Mouse (Mus musculus): ENCODE measurements around the gene Cers6. TPM values are rescaled to one million over a fixed set of nuclear protein-coding genes. Genes with fewer than 3 reads are reported as not detected.

The Cers6 gene
- polyA plus RNA-seq, 1 experiment: 10.3 TPM

- Histone ChIP-seq H3K79me2 (ENCODE audit: control insufficient read depth, insufficient read depth) (no peaks in the 10 kb centered on the region), H3ac (ENCODE audit: control insufficient read depth, insufficient read length, low read depth) (no peak overlapping the region), H3K4me3 (ENCODE audit: insufficient read depth, poor library complexity, severe bottlenecking) (no peak overlapping the region), H3K36me3 (ENCODE audit: control insufficient read depth, insufficient read depth) (no peaks in the 10 kb centered on the region), H3K79me3 (ENCODE audit: low read depth) (no peaks in the 10 kb centered on the region), H3K27me3 (ENCODE audit: control insufficient read depth, insufficient read depth, insufficient read length) (no peaks in the 10 kb centered on the region)
- TF ChIP-seq MYOD1 (IDR thresholded peaks at IDR 0.05; ENCODE audit: control insufficient read depth, insufficient read length, low read depth) (no peak), MYOG (IDR thresholded peaks at IDR 0.05; ENCODE audit: control insufficient read depth, extremely low read depth, insufficient read length) (no peak), MAX (IDR thresholded peaks at IDR 0.05) (no peak), FOSL1 (IDR thresholded peaks at IDR 0.05; ENCODE audit: insufficient read depth, low read length, poor library complexity, severe bottlenecking) (no peak)
Measured at GRCm38 (mm10) chr2:69140215-69140614, 279.0 kb downstream of the Cers6 start.

GRCm38 (mm10) chr2:69140816-69141215 lies 279.6 kb downstream of the Cers6 start:
- Histone ChIP-seq H3K4me3 (ENCODE audit: insufficient read depth, poor library complexity, severe bottlenecking) (no peak overlapping the region), H3K36me3 (ENCODE audit: control insufficient read depth, insufficient read depth) (no peaks in the 10 kb centered on the region), H3K27me3 (ENCODE audit: control insufficient read depth, insufficient read depth, insufficient read length) (no peaks in the 10 kb centered on the region), H3ac (ENCODE audit: control insufficient read depth, insufficient read length, low read depth) (no peak overlapping the region), H3K79me3 (ENCODE audit: low read depth) (no peaks in the 10 kb centered on the region), H3K79me2 (ENCODE audit: control insufficient read depth, insufficient read depth) (no peaks in the 10 kb centered on the region)
- TF ChIP-seq MYOD1 (IDR thresholded peaks at IDR 0.05; ENCODE audit: control insufficient read depth, insufficient read length, low read depth) (no peak), MYOG (IDR thresholded peaks at IDR 0.05; ENCODE audit: control insufficient read depth, extremely low read depth, insufficient read length) (no peak), MAX (IDR thresholded peaks at IDR 0.05) (no peak), CTCF (IDR thresholded peaks at IDR 0.05; ENCODE audit: control insufficient read depth, insufficient read depth, insufficient read length) (no peak), USF1 (IDR thresholded peaks at IDR 0.05; ENCODE audit: low read depth) (no peak), FOSL1 (IDR thresholded peaks at IDR 0.05; ENCODE audit: insufficient read depth, low read length, poor library complexity, severe bottlenecking) (no peak), CEBPB (IDR thresholded peaks at IDR 0.05; ENCODE audit: low read depth) (no peak)

GRCm38 (mm10) chr2:69148691-69149090 lies 287.4 kb downstream of the Cers6 start:
- no peaks in the 10 kb centered on the region for H3K36me3 ChIP-seq (ENCODE audit: control insufficient read depth, insufficient read depth)
- H3K4me3 ChIP-seq (ENCODE audit: insufficient read depth, poor library complexity, severe bottlenecking): no peak overlapping the region
- no peak overlapping the region for H3ac ChIP-seq (ENCODE audit: control insufficient read depth, insufficient read length, low read depth)
- no peaks in the 10 kb centered on the region for H3K27me3 ChIP-seq (ENCODE audit: control insufficient read depth, insufficient read depth, insufficient read length)
- no peak for TF ChIP-seq CTCF (IDR thresholded peaks at IDR 0.05; ENCODE audit: control insufficient read depth, insufficient read depth, insufficient read length)
- TF ChIP-seq FOSL1 (IDR thresholded peaks at IDR 0.05; ENCODE audit: insufficient read depth, low read length, poor library complexity, severe bottlenecking): no peak
- no peak for TF ChIP-seq MYOD1 (IDR thresholded peaks at IDR 0.05; ENCODE audit: control insufficient read depth, insufficient read length, low read depth)
- no peak for TF ChIP-seq MYOG (IDR thresholded peaks at IDR 0.05; ENCODE audit: control insufficient read depth, extremely low read depth, insufficient read length)
- TF ChIP-seq USF1 (IDR thresholded peaks at IDR 0.05; ENCODE audit: low read depth): no peak
- TF ChIP-seq CEBPB (IDR thresholded peaks at IDR 0.05; ENCODE audit: low read depth): no peak
- TF ChIP-seq MAX (IDR thresholded peaks at IDR 0.05): no peak
- no peaks in the 10 kb centered on the region for H3K79me2 ChIP-seq (ENCODE audit: control insufficient read depth, insufficient read depth)
- H3K79me3 ChIP-seq (ENCODE audit: low read depth): no peaks in the 10 kb centered on the region

- H3K79me3 ChIP-seq (ENCODE audit: low read depth): no peaks in the 10 kb centered on the region
- H3K79me2 ChIP-seq (ENCODE audit: control insufficient read depth, insufficient read depth): no peaks in the 10 kb centered on the region
- no peaks in the 10 kb centered on the region for H3K27me3 ChIP-seq (ENCODE audit: control insufficient read depth, insufficient read depth, insufficient read length)
- no peak overlapping the region for H3ac ChIP-seq (ENCODE audit: control insufficient read depth, insufficient read length, low read depth)
- no peaks in the 10 kb centered on the region for H3K36me3 ChIP-seq (ENCODE audit: control insufficient read depth, insufficient read depth)
- no peak overlapping the region for H3K4me3 ChIP-seq (ENCODE audit: insufficient read depth, poor library complexity, severe bottlenecking)
- TF ChIP-seq MYOD1 (IDR thresholded peaks at IDR 0.05; ENCODE audit: control insufficient read depth, insufficient read length, low read depth) (no peak), USF1 (IDR thresholded peaks at IDR 0.05; ENCODE audit: low read depth) (no peak), FOSL1 (IDR thresholded peaks at IDR 0.05; ENCODE audit: insufficient read depth, low read length, poor library complexity, severe bottlenecking) (no peak), CEBPB (IDR thresholded peaks at IDR 0.05; ENCODE audit: low read depth) (no peak), MAX (IDR thresholded peaks at IDR 0.05) (no peak), CTCF (IDR thresholded peaks at IDR 0.05; ENCODE audit: control insufficient read depth, insufficient read depth, insufficient read length) (no peak), MYOG (IDR thresholded peaks at IDR 0.05; ENCODE audit: control insufficient read depth, extremely low read depth, insufficient read length) (no peak)
Measured at GRCm38 (mm10) chr2:69149154-69149553, 287.9 kb downstream of the Cers6 start.

- TF ChIP-seq USF1 (IDR thresholded peaks at IDR 0.05; ENCODE audit: low read depth): no peak
- TF ChIP-seq MAX (IDR thresholded peaks at IDR 0.05): no peak
- no peak for TF ChIP-seq CEBPB (IDR thresholded peaks at IDR 0.05; ENCODE audit: low read depth)
- no peak for TF ChIP-seq MYOG (IDR thresholded peaks at IDR 0.05; ENCODE audit: control insufficient read depth, extremely low read depth, insufficient read length)
- no peak for TF ChIP-seq CTCF (IDR thresholded peaks at IDR 0.05; ENCODE audit: control insufficient read depth, insufficient read depth, insufficient read length)
- TF ChIP-seq FOSL1 (IDR thresholded peaks at IDR 0.05; ENCODE audit: insufficient read depth, low read length, poor library complexity, severe bottlenecking): no peak
- no peak for TF ChIP-seq MYOD1 (IDR thresholded peaks at IDR 0.05; ENCODE audit: control insufficient read depth, insufficient read length, low read depth)
- H3K79me3 ChIP-seq (ENCODE audit: low read depth): no peaks in the 10 kb centered on the region
- H3K79me2 ChIP-seq (ENCODE audit: control insufficient read depth, insufficient read depth): no peaks in the 10 kb centered on the region
- H3ac ChIP-seq (ENCODE audit: control insufficient read depth, insufficient read length, low read depth): no peak overlapping the region
- H3K4me3 ChIP-seq (ENCODE audit: insufficient read depth, poor library complexity, severe bottlenecking): no peak overlapping the region
- H3K36me3 ChIP-seq (ENCODE audit: control insufficient read depth, insufficient read depth): no peaks in the 10 kb centered on the region
- no peaks in the 10 kb centered on the region for H3K27me3 ChIP-seq (ENCODE audit: control insufficient read depth, insufficient read depth, insufficient read length)
Measured at GRCm38 (mm10) chr2:69150841-69151240, 289.6 kb downstream of the Cers6 start.

GRCm38 (mm10) chr2:69155861-69156260 lies 294.6 kb downstream of the Cers6 start:
- TF ChIP-seq USF1 (IDR thresholded peaks at IDR 0.05; ENCODE audit: low read depth) (no peak), MYOD1 (IDR thresholded peaks at IDR 0.05; ENCODE audit: control insufficient read depth, insufficient read length, low read depth) (no peak), CEBPB (IDR thresholded peaks at IDR 0.05; ENCODE audit: low read depth) (no peak), CTCF (IDR thresholded peaks at IDR 0.05; ENCODE audit: control insufficient read depth, insufficient read depth, insufficient read length) (no peak), MYOG (IDR thresholded peaks at IDR 0.05; ENCODE audit: control insufficient read depth, extremely low read depth, insufficient read length) (no peak), FOSL1 (IDR thresholded peaks at IDR 0.05; ENCODE audit: insufficient read depth, low read length, poor library complexity, severe bottlenecking) (no peak), MAX (IDR thresholded peaks at IDR 0.05) (no peak)
- Histone ChIP-seq H3ac (ENCODE audit: control insufficient read depth, insufficient read length, low read depth) (no peak overlapping the region), H3K4me3 (ENCODE audit: insufficient read depth, poor library complexity, severe bottlenecking) (no peak overlapping the region), H3K27me3 (ENCODE audit: control insufficient read depth, insufficient read depth, insufficient read length) (no peaks in the 10 kb centered on the region), H3K79me2 (ENCODE audit: control insufficient read depth, insufficient read depth) (no peaks in the 10 kb centered on the region), H3K79me3 (ENCODE audit: low read depth) (no peaks in the 10 kb centered on the region), H3K36me3 (ENCODE audit: control insufficient read depth, insufficient read depth) (no peaks in the 10 kb centered on the region)
